Mouse (Mus musculus) 416B (cell line): ENCODE results near the gene Ywhag.
A peak's percentile ranks its signal among the peaks of the same experiment; 100 is the strongest.

Experiments
- DNase-seq: peaks from one replicate; pipeline ENCODE4 v3.0.0; 2011; ENCODE audit warnings: low read depth

The Ywhag gene

DNA sequence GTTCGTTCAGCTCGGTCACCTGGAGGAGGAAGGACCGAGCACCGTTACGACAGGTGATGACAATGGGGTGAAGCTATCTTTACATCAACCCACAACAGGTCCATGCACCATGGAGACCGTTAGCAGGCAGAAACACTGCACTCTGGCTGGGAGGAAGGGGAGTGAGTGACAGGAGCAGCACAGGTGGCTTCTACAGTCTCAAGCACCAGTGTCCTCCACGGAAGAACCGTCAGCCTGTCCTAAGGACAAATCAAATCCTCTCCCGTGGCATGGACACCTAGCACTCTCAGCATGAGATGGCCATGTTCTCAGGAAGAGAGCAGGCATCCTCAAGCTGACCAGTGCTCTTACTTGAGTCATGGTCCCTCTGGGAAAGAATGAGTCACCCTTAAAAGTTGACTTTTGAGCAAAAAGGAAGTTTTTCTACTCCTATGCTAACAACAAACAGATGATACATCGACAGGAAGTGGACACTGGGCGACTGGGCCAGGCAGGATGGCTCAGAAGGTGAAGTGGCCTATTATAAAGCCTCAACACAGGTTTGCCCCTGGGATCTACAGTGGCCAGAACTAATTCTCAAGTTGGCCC is 22.7 kb downstream of the Ywhag start:
- DNase-seq, result peak; percentile 93

DNA sequence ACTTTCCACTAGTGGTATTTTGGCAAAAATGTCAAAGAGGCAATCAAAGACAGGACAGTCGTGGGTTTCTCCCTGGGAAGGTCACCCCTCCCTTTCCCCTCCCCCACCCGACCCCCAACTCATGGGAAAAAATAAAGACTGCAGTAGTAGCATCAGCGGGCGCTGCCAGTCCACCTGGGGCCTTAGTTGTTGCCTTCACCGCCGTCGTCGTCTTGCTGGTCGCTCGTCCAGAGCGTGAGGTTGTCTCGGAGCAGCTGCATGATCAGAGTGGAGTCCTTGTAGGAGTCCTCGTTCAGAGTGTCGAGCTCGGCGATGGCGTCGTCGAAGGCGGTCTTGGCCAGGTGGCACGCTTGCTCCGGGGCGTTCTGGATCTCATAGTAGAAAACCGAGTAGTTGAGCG is 23.6 kb downstream of the Ywhag start:
- DNase-seq, result no peak

DNA sequence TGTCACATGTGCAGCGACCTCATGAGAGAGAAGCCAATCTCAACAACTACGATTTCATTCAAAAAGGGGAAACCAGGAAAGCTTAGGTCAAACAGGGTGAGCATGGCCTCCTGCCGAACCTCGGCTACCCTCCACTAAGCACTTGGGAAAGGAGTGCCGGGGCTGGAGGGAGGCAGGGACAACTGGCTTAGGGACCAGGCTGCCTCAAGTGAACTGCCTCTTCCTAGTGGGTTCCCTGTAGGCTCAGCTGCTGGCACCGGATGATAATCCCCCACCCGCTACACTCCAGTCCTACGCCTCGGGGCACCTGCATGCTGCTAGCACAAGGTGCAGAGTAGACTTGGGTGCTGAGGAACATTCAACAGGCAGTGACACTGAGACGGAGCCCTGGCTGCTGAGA is 24.8 kb downstream of the Ywhag start:
- no peak for DNase-seq

DNA sequence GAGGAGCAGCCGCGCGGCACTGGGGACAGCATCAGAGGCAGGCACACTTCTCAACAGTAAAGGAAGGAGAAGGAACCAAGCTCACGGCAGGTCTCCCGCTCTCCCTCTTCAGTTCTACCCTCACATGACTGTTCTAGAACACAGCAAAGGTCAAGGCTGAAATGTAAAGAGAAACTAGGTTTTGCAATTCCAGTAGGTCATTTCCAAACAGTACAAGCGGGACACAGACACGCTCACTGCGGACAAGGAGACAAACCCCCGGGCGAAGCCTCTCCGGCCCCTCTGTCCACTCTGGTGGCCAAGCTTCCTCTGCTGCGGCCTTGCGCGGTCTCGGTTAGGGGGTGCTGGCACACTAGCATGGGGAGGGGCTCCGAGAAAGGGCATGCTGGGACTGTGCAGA is 25.4 kb downstream of the Ywhag start:
- no peak for DNase-seq

DNA sequence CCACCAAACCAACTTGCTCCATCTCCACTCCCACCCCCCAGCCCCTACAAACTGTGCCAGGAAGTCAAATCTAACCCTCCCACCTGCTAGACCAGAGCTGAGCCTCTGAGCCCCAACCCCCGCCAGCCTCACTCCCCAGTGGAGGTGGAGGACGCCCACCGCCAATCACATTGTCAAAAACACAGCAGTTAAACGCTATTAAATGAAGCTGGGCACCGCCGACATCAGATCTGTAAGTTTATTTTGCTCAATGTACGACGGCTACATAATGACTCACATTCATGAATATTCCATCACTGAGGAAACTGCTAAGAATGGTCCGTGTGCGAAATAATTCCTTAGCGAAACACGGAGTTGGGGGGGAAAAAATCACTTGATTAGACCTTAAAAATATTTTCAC is 26.2 kb downstream of the Ywhag start:
- DNase-seq, result no peak

DNA sequence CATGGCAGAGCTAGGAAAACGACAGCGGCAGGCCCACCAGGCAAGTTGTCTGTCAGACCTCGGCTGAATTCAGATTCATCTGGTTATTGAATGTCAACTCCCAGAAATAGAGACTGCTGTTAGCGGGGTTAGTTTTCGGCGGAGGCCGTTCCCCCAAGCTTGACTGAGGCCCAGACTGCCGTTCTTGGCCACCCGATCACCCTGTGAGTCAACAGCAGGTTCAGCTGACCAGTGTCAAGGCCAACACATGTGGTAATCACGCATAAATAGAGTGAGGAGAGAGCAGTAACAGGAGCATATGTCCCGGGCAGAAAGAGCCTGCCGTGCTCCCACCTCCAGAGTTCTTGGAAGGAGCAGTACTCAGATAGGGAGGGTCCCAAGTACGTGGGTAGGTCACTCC is 27.2 kb downstream of the Ywhag start:
- peak; percentile 62 for DNase-seq

DNA sequence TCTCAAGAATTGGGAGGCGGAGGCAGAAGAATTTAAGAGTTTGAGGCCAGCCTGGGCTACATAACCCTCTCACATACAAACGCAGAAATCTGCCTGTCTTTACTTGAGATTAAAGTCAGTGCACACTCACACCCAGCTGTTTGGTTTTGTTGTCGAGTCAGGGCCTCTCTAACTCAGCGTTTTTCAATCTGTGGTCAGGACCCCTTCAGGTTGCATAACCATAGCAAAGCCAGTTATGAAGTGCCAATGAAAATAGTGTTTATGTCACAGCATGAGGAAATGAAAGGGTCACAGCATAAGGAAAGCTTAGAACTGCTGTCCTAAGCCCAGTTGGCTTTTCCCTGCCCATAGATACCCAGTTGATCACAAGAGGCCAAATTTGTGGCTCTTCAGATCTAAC is 27.6 kb downstream of the Ywhag start:
- peak; percentile 77 for DNase-seq

DNA sequence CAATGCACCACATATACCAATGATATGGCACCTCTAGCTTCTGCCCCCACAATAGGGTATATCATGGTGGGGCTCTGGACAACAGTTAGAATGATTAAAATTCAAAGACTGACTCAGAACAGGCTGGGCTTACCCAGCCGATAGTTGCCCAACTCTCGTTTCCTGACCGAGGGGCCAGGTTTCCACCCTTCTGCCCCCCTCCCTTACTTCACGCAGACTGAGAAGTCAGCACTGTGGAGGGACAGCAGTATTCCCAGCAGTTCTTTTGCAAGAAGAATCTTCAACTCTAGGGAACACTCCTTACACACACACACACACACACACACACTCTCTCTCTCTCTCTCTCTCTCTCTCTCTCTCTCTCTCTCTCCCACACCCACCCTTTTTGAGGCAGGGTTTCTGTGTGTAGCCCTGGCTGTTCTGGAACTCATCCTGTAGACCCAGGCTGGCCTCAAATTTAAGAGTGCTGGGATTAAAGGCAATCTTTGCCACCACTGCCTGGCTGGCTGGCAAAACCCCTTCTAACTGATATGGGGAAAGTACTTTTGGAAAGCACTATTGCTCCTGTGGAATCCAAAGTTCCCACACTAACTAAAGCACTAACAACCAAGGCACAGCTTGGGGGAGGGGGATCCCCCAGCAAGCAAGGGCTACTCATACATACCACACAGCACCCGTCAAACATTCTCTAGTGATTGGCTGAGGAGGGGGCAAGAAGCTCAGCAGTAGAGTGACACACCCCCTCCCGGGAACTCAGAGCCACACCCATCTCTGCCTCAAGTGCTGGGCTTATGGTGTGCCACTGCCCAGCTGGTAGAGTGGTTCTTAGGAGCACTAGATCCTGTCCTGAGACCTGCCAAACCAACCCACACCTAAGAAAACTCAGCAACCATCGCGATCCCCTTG is 28.8 kb downstream of the Ywhag start:
- peak; percentile 73 for DNase-seq

DNA sequence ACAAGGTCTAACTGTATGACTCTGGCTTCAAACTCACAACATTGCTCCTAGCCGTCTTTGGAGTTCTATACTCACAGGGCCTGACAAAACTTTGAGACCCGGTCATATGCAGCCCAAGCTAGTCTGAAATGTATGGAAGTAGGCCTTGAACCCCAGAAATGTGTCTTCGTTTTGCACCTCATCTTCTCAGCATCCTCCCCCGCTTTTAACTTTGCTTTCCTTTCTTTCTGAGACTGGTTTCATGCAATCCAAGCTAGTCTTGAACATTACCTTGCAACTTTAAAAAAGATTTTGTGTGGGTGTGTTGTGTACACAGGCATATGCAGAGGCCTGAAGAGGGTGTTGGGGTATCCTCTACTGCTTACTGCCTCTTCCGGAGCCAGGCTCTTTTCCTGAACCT is 30.2 kb downstream of the Ywhag start:
- DNase-seq, result no peak

DNA sequence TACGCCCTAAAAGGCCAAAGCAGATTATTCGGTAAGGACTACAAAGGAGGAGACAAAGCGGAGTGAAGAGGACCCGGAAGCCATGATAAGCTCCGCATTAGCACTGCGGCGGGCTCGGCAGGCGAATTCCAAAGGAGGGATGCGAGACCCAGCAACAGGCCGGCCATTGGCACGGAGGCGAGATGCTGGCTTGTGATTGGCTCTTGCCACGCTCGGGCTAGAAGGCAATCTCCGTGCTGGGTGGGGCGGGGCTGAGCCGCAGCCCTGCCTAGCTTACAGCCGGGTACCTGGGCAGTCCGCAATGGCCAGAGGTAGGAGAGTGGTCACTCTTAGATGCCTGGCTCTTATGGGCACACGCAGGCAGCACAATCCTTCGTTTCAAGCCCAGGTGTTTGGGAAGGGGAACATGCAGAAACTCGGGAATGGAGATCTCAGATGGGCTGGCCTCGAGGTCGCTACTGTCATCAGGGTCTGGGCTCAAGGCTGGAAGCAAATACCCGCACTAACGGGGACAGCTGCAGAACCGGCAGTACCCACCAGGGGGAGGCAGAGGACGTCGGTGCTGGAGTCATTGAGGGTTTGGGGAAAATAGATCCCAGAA is 30.8 kb downstream of the Ywhag start:
- peak; percentile 40 for DNase-seq

DNA sequence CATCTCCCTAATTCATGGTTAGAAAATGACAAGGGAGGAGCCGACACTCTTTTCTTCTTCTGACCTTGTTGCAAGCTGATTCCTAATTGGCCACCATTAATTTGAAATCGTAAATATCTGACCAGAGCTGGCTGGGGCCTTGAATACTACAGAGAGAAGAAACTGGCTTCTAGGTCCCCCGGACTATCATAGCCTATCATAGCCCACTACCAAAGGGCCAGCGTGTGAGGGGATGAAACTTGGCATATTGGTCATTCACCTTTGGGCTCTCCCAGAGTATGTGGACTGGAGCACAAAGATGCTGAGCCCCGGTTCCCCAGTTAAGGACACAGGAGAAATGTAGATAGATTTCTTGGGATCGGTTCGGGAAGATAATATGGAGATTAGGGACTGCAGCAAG is 31.4 kb downstream of the Ywhag start:
- no peak for DNase-seq

DNA sequence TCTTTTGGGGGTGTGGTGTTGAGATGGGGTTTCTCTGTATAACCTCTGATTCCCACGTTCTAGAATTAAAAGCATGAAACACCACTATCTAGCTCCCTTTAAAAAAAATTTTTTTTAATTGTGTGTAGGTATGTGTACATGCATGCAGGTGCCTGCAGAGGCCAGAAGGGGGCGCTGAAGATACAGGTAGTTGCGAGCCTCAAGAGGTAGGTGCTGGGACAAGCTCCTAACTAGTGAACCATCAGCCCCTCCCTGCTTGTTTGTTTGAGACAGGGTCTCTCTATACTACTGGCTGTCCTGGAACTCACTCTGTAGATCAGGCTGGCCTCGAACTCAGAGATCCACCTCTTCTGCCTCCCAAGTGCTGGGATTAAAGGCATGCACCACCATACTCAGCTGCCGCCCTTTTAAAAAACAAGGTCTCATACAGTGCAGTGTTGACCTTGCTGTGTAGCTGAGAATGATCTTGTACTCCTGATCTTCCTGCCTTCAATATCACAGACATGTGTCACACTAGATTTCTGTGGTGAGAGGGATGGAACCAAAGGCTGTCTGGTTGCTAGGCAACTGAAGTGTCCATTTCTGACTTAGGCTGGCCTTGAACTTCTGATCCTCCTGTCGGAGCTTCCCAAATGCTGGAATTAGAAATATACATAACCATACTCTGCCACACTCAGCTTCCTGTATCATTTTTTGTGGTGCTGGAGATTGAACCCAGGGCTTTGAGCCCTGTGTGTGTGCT is 32.9 kb downstream of the Ywhag start:
- DNase-seq, result peak; percentile 58

DNA sequence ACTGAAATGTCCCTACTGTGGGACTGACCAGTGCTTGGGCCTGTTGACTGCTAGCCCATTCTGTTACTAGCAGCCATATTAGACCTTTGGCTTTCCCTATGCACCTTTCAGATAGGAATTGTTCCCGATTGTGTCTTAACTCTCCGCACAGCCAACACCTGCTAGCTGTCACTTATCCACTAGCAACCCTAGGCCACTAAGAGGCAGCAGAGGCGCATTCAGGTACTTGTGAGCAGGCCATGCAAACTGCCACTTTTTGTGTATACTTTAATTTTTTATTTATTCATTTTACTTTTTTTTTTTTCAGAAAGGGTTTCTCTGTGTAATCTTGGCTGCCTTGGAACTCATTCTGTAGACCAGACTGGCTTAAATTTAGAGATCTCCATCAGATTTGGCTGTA is 33.7 kb downstream of the Ywhag start:
- DNase-seq, result peak; percentile 54

DNA sequence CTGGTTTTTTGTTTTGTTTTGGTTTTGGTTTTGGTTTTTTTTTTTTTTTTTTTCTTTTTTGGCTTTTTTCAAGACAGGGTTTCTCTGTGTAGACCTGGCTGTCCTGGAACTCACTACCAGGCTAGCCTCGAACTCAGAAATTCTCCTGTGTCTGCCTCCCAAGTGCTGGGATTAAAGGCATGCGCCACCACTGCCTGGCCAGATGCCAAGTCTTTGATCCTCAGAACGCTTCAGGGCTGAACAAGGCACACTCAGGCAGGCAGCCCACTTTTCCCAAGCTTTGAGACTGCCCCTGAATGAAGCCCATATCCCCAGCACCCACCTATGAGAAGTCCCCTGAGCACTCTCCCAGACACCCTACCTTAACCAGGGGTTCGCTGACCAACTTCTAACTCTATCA is 34.6 kb downstream of the Ywhag start:
- DNase-seq, result no peak

DNA sequence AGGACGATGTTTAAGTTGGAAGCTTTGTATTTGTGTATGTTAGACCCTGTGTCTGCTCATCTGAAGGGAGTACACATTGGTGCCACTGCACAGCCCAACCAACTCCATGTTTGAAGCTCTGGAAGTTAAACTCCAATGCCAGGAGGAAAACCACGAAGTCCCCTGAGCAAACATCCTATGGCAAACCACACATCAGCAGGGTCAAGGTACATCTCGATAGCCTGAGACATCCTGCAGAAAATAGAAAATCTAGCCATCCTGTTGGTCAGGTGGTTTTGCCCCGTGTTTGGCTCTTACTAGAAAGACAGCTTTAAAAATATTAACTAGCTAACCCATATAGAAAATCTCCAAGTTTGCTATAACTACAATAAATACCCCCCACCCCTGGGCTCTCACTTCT is 35.4 kb downstream of the Ywhag start:
- DNase-seq, result peak; percentile 70

DNA sequence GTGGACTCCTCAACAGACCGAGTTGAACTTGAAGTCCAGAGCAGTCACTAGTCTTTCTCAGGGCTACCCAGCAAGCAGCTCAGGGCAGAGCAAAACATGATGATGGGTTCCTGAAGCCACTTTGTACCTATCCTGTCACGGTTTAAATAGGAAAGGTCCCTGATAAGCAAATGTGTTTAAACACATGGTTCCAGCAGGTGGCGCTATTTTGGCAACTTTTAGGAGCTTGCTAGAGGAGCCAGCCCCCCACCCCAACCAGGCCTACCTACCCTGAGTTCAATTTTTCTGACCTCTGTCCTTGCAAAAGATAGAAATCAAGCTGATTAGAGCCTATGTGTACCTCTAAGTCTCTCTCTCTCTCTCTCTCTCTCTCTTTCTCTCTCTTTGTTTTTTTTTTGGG is 36.4 kb downstream of the Ywhag start:
- peak; percentile 84 for DNase-seq

DNA sequence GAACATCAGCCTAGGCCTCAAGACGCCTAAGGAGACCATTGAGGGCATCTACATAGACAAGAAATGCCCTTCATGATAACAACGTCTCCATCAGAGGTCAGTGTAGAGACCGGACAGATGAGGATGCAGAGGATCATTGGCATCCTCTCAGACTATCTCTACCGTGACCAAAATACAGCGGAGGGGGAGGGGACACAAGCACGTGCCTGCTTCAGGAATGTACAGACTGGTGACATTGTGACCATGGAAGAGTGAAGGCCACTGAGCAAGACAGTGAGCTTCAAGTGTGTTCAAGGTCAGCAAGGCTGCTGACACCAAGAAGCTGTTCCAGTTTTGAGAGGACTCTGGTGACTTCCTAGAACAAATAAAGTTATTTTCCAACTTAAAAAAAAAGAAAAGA is 39.5 kb downstream of the Ywhag start:
- DNase-seq, result no peak

DNA sequence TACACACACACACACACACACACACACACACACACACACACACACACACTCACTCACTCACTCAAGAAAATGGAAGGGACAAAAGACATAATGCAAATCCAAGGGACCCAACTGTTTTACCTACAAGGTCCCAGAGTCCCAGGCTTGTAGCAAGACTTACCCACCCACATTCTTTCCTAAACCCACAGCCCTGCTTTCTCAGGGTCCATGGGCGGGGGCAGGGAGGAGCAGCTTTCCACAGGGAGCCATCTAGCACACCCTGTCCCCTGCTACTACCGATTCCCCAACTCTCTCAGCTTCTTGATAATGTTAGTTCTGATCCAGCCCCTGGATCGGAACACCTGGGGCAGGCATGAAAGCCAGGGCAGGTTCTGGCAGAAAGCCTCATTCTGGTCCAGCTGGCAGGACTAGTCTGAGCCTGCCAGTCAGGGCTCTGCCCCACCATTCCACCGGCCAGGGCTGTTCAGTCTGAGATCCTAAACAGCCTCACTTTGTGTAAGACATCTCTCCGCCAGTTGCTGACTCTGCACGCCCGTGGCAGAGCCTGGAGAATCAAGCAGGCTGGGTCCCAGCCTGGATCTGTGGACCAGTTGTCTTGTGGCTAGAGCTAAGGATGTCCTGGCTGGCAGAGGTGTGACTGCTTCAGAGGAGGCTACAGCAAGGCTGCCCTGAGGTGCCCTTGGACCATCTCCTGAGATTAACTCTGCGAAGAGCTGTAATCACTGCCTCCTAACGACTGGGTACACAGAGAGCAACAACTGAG is 41.6 kb downstream of the Ywhag start:
- DNase-seq, result no peak

DNA sequence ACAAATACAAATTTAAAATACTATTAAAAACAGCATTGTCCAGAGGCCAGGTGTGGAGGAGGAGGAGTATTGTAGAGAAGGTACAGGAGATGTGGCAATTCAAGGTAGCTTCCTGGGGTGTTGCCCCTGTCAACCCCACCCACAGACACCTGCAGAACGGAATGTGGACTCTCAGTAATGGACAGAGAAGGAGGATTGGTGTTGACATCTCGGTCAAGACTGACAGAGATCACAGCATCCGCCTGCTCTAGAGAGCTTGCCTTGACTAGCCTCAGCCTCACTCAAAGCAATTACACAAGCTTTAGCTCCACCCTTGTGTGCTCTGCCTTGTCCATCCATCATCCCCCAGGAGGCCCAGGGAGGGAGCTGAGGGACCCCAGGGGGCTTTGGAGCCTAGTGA is 43.5 kb downstream of the Ywhag start:
- DNase-seq, result no peak

DNA sequence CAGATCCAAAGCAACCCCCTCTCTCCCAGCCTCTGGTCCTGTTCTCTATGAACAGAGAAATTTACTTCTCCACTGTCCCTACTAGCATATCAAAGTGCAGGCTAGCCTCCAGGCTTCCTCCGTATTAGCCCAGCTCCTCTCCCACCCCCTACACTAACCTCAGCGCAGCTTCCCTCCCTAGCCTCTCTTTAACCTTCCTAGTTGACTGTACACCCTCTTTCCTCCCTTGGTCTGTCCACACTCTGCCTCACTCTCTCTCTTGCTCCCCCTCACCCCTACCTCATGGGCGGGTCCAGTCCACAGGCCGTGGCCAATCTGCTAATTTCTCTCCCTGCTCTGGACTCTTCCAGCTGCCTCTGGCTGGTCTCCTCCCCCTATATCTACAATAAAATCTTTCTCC is 44.1 kb downstream of the Ywhag start:
- DNase-seq, result no peak

DNA sequence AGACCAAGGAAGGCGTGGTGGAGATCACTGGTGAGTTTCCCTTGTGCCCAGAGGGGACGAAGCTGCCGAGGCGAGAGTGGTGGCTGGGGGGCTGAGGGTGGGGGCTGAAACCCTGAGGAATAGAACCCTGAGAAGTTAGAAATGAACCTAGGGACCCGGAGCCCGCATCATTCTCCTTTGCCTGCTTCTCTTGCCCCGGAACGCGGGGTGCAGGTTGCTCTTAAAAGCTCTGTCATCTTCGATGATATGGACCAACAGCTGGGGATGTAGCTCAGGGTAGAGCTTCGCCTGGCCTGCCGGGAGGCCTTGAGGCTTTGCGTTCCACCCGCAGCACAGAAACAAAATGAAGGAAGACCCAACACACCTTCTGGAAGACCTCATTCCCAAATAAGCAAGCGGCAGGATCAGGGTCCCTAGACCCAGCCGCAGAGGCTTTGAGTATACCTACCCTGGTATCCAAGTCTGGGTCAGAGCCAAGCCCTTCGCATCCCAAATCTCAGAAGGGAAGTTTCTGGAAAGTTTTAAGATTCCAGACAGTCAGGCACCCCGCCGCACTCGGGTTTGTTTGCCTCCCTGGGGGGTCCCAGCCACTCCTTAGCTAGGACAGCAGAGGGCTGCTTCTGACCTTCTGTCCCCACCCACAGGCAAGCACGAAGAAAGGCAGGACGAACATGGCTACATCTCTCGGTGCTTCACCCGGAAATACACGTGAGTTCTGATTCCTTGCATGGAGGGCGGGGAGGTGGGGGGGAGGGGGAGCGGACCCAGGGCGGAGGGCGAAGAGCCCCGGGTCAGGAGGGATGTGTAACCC is 45.8 kb downstream of the Ywhag start:
- DNase-seq, result no peak
